Mouse (Mus musculus) gastrocnemius, postnatal 4 days (tissue): Measurements from ENCODE around the gene Galnt2. TPM values are rescaled to one million over a fixed set of nuclear protein-coding genes. Genes with fewer than 3 reads are reported as not detected.
A peak's percentile ranks its signal among the peaks of the same experiment; 100 is the strongest.

Experiments
- DNase-seq, 2 experiments: peaks; one replicate each; pipeline ENCODE4 v3.0.0; 2021 to 2022; ENCODE audit warnings: low spot score in 2 of 2, mixed read lengths in 2 of 2
- long read RNA-seq, 2 experiments: library from polyadenylated mRNA; stranded (forward); transcript quantifications; one replicate each; pipeline ENCODE4 v2.0.0; 2021
- total RNA-seq, 2 experiments: library from RNA; stranded (reverse); gene quantifications; 2 replicates each; pipeline ENCODE4 v1.2.3; 2021

The Galnt2 gene
- 10 to 100 TPM; 47.4 to 54.6 TPM for total RNA-seq
- long read RNA-seq, experiment 1, full-length matches to known transcripts = 50 of 93 reads
- long read RNA-seq, experiment 1, partial matches to known transcripts = 39 of 93 reads
- long read RNA-seq, experiment 1, other reads (novel, unspliced or antisense) = 4 of 93 reads
- long read RNA-seq, experiment 2, full-length matches to known transcripts = 102 of 133 reads
- long read RNA-seq, experiment 2, partial matches to known transcripts = 8 of 133 reads
- long read RNA-seq, experiment 2, other reads (novel, unspliced or antisense) = 23 of 133 reads

GRCm38 (mm10) chr8:124231176-124231484, at the start of gene Galnt2:
TSS of gene Galnt2 (plus strand) at chr8:124231391.
- peak; percentile 81 to 87 for DNase-seq

- no peak for DNase-seq
Measured at GRCm38 (mm10) chr8:124181751-124182150, 49.4 kb upstream of the Galnt2 start.

GRCm38 (mm10) chr8:124182224-124182623, 49.0 kb upstream of the Galnt2 start:
- DNase-seq = peak in 1 of 2 experiments; percentile 25

GRCm38 (mm10) chr8:124184078-124184477, 47.1 kb upstream of the Galnt2 start:
- DNase-seq = no peak

- DNase-seq = no peak
Measured at GRCm38 (mm10) chr8:124184507-124184906, 46.7 kb upstream of the Galnt2 start.

- DNase-seq = no peak
Measured at GRCm38 (mm10) chr8:124185081-124185480, 46.1 kb upstream of the Galnt2 start.

GRCm38 (mm10) chr8:124190388-124190787, 40.8 kb upstream of the Galnt2 start:
- no peak for DNase-seq

- DNase-seq = no peak
Measured at GRCm38 (mm10) chr8:124192242-124192641, 38.9 kb upstream of the Galnt2 start.

GRCm38 (mm10) chr8:124192976-124193375, 38.2 kb upstream of the Galnt2 start:
- DNase-seq = peak in 1 of 2 experiments; percentile 33

GRCm38 (mm10) chr8:124193992-124194391, 37.2 kb upstream of the Galnt2 start:
- DNase-seq = no peak

GRCm38 (mm10) chr8:124196195-124196594, 35.0 kb upstream of the Galnt2 start:
- peak in 1 of 2 experiments; percentile 20 for DNase-seq

GRCm38 (mm10) chr8:124196797-124197196, 34.4 kb upstream of the Galnt2 start:
- no peak for DNase-seq

- no peak for DNase-seq
Measured at GRCm38 (mm10) chr8:124198230-124198629, 33.0 kb upstream of the Galnt2 start.

GRCm38 (mm10) chr8:124200400-124200799, 30.8 kb upstream of the Galnt2 start:
- no peak for DNase-seq

- no peak for DNase-seq
Measured at GRCm38 (mm10) chr8:124201706-124202105, 29.5 kb upstream of the Galnt2 start.

- DNase-seq = no peak
Measured at GRCm38 (mm10) chr8:124202895-124203294, 28.3 kb upstream of the Galnt2 start.

- no peak for DNase-seq
Measured at GRCm38 (mm10) chr8:124204001-124204601, 27.1 kb upstream of the Galnt2 start.

- DNase-seq = no peak
Measured at GRCm38 (mm10) chr8:124212148-124212547, 19.0 kb upstream of the Galnt2 start.

GRCm38 (mm10) chr8:124216951-124217350, 14.2 kb upstream of the Galnt2 start:
- no peak for DNase-seq

GRCm38 (mm10) chr8:124229883-124230282, 1.3 kb upstream of the Galnt2 start:
- DNase-seq = no peak

GRCm38 (mm10) chr8:124230496-124231175, 555 bp upstream of the Galnt2 start:
- DNase-seq = no peak

- DNase-seq = peak; percentile 38 to 65
Measured at GRCm38 (mm10) chr8:124231485-124232279, 491 bp downstream of the Galnt2 start.
